Mouse (Mus musculus) cerebellum, postnatal 14 days (tissue): ENCODE measurements around the gene Ttll5.

ENCODE experiments used
- DNase-seq, 2 experiments: peaks; one replicate each; pipeline ENCODE4 v3.0.0; 2021; ENCODE audit warnings: mixed read lengths in 2 of 2

Ttll5 gene

DNA sequence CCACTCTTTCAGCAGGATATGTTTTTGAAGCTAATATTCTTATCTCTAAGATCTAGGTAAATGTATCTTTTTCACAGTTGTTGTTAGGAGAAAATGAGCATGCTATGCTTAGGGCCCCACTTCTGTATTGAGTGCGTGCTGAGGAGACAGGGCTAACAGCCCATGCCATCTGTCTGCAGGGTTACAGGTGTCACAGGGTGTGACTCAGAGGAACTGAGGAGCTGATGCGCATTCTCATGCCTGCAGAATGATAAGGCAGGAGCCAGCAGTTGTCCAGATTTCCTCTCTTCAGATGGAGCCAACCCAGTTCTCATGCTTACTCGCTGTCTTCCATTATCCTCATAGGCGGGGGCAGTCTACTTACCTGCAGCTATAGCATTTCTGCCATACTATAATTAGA, 147.2 kb downstream of the Ttll5 start:
- peak in 1 of 2 experiments; percentile 37 for DNase-seq

DNA sequence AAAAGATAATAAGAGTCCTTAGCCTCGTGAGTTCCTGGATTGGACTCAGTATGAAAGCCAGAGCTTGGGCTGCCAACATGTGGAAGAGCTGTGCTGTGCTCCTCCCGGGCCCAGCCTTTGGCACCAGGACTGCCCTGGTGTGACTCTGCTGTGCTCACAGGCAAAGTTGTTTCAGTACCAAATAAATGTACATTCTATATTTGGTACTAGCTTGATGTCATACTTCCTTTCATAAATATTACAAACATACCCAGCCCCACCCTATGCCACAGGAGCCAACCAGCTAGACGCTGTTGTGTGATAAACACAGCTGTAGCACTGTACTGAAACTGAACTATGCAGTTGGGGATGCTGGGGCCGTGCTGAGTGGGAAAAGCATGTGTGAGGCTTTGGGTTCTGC, 149.1 kb downstream of the Ttll5 start:
- DNase-seq, result no peak

DNA sequence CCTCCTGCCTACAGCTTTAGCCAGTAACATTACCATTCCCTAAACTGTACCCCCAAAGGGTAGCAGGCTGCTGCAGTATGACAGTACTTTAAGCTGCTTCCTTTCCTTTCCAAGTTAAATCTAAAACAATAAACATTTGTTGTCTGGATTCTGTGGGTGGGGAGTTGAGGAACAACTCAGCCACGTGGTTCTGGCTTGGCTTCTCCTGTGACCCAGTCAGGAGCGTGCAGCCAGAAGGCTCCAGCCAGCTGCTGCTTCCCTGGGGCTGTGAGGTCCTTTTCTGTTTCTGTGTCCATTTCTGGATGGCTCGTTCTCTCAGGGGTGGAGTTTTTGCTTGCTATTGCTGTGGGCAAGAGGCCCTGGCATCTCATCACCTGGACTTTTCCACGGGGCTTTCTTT, 149.6 kb downstream of the Ttll5 start:
- DNase-seq, result no peak

DNA sequence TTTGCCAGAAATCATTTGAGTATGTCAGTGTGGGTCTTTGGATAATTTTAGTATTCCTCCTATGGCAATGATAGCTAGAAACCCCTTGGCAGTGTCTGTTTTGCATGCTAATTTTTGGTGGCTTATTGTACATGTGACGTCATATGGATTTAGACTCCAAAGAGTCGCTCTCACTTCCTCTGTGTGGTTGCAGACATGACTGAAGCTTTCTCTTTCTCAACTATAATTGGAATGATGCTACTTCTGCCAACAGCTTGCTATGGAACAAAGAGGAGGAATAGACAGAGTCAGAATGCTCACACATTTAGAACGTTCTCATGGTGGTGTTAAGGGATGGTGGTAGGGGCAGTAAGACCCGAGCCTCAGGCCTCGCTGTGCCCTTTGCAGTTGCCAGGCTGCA, 155.5 kb downstream of the Ttll5 start:
- no peak for DNase-seq

DNA sequence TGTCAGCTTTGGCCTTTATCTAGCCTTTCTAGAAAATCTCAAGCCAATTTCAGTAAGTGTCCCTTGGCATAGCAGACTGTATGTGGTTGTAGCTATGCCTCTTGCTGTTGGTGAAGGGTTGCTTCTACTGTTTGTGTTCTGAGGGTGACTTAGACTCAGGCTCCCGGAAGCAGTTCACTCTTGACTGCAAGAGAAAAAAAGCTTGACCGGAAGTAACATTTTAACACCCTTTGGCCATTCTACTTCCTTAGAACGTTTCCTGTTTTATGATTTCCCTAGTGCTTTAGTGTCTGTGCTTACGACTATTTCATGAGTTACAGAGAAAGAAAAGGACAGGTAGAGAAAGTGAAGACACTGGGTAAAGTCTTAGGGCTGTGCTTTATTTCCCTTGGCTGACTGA, 161.1 kb downstream of the Ttll5 start:
- no peak for DNase-seq

DNA sequence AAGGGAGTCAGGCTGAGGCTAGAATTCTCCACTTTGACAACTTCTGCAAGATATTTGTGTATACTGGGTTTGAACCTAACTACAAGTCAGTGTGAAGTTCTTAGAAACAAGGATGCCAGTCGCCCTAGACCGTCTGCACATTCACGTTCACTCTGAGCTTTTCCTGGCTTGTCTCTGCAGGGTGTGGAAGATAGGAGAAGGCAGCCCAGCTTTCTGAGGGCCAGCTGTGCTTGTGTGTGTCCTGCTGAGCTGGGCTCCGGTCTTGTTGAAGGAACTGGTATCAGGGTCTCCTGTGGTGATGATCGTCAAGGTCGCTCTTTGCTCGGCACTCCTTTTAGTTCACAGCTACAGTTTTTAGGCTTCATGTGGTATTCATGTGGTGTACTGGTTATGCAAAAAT, 161.6 kb downstream of the Ttll5 start:
- no peak for DNase-seq

DNA sequence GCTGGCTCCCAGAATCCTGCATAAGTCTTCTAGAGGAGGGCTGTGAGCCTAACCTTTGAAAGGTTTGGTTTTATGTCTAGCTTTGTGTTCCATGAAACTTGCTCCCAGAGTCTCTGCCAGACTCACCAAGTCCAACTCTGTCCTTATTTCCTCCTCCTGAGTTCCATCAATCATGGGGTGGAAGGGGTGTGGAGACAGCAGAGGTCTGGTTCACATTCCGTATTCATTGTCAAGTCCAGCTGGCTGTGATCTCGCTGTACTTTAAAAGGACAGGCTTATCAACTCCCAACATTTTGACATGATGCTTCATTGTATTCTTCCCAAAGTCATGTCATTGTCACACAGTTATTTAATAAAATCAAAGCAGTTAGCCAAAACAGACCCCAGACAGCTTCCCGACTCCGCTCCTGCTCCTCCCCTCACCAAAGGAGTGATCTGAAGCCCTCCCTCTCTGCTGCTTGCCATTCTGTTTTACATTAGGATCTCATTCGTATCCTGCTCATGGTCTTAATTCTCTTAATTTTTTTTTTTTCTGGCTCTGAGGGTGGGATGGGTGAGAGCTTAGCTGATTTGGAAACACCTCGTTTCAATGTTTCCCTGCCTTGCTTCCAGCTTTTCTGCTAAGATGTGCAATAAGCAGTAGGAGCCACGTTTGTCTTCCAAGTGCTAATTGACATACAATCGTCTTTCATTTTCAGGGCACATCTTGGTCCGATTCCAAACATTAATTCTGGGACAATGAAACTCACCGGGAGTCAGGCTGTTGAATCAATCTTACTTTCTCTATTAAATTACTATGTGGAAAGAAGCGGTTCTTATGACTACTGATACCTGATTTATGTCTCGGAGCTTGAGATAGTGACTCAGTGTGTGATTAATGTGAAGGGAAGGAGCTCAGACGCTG, 162.3 kb downstream of the Ttll5 start:
- peak; percentile 40 to 46 for DNase-seq

DNA sequence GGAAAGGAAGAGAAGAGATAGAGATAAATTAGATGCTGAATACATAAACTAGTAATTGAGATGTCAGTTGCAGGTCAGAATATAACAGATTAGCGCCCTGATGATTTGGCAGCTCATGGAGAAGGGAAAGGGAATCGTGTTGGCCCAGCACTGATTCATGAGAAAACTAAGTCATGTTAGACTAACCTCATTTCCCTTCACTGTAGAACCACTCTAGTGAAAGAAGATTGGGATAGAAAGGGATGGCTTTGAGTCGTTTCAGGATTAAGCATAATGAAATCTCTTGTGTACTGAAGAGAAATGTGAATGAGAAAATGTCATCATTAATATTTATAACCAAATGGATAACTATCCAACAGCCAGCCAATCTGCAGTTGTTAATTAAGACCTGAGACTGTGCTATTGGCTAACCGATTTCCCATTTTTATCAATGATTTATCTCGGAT, 163.0 kb downstream of the Ttll5 start:
- DNase-seq, result no peak

DNA sequence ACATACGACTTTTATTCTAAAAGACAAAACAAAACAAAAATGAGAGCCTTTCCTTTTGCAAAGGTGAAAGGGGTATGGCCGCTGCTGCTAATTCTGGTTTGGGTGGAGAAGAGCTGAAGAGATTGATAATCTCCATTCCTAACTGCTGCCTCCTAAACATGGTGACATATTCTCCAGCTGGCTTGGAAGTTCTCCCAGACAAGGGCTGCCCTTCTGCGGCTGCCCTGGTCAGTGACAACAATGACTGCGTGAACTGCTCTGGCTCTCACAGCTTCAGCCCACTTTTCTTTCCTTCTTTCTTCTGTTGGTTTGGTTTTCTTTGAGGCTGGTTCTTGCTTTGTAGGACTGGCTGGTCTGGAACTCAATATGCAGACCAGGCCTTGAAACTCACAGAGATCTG, 163.7 kb downstream of the Ttll5 start:
- DNase-seq, result peak; percentile 29 to 41

DNA sequence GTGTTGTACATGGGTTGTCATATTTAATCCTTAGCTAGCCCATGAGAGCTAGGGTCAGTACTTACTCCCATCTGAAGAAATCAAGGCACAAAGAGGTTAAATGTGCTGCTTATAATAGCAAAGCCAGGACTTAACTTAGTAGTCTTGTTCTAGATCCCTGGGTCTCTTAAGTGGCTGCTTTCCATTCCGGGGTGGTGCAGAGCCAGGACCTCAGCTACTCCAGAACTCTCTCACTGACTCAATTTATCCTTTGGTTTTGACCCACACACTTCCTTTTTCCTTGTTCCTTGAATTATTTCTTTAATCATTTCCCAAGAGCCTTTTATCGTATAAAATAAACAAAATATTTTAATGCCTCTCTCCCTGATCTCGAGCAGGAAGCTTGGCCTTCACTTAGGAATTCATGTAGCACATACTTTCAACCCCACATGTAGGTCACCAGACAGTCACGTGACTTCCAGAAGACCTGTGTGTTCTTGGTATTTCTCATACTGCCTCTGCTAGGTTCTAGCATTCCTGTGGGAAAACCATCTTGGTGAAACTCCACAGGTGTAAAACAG, 164.4 kb downstream of the Ttll5 start:
- DNase-seq, result no peak

DNA sequence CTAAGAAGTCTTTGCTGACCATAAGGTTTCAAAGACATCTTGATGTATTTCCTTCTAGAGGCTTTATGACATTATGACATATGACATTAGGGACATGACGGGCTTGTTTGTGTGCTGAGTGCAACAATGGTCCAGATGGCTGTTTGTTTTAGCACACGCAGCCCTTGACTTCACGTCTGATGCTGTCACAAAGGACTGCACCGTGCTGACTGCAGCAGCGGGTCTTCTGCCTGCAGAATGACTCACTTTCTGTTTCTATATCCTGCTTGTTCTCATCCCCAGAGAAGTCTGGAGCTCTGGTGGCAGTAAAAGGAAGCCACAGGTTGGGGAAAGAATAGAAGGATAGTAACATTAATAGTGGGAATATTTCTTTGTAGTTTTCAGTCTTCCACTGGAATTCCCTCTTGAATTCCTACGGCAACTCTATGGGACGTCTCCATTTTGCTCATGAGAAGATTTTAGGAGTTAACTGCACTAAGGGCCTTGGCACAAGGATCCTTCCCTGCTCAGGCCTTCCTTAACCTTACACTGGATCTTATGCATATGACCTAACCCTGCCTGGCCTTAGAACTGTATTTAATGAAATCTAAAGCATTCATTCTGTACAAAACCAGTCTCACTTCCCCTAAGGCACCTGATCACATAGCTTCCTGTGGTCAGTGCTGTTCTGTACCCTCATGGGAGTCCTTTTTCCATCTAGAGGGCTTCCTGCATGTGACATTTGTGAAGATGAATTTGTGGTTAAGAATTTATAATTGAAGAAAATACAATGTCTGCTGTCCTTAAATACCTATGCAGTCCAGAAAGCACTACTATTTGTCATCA, 167.8 kb downstream of the Ttll5 start:
- DNase-seq, result no peak

DNA sequence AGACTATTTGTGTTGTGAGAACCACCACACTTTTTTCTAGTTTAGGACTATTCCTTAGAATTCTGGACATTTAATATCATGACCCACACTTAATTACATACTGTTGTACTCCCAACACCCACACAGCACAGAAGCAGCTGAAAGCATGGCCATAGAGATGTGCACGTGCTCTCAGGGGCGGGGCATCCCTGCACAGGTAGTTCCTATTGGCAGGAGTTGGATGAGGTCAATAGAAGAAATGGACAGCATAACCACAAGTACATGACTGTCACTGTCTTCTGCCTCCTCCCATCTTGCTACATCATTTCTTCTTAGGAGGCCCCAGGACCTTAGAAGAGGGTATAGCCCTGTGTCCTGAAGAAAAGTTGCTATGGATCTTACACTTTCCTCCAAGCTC, 168.4 kb downstream of the Ttll5 start:
- DNase-seq, result no peak

DNA sequence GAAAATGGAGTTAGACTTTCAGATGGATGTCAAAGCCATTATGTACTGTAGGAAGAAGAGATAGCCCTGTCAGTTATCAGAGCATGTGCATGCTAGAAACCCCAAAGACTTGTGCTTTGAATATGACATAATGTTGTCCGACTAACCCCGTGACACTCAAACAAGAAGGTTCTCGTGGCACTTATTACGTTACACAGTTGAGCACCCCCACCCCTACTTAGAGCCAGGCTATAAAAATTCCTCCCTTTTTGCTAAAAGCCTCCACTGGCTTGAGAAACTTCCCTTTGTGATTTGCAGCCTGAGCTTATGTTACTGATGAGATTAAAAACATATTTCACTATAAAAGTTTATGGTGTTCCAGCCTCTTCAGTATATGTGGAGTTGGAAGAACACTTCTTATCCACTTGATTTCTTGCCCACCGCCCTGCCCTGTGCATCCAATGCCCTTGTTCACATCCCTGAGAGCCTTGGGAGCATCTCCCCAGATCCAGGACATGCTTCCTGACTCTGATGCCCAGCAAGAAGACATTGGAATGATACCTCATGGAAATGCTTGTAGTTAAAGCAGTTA, 169.4 kb downstream of the Ttll5 start:
- no peak for DNase-seq

DNA sequence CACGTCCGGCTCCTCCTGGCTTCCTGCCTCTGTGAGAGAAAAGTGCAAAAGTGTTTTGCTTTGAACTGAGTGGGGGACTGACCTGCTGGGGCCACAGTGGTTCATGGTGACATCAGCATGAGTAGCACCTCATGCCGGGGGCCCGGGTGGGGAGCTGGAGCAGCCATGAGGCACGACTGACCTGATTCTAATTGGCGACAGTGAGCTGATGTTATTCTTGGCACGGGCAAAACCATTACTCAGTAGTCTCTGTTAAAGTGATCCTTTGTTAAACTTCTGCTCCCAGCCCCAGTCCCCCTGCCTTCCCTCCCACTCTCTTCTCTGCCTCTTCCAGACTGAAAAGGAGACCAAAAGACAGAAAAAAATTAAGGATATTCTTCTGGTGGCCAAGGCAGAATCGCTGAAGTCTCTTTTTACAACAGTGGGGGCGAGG, 176.2 kb downstream of the Ttll5 start:
- DNase-seq, result no peak

DNA sequence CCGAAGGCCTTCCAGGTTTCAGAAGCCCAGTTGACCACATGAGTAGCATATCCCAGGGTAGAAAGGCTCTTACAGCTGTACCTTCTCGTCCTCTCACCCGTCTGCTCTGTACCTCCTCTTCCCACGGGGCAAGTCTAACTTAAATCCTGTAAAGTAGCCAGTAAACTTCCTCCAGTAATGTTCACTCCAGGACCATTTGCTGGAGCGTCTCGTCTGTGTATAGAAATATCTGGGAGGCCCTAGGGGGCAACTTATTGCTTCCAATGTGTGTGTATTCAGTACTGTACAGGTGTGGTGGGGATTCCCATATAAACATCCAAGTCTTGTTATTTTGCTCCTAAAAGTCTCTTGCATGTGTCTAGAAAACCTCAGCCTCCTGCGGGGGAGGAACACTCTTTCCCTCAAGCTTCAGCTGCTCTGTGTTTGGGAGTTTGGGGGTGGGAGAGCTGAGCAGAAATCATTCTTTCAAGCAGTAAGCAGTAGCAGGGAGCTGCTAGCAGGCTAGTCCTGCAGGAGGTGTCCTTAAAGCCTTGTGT, 176.7 kb downstream of the Ttll5 start:
- DNase-seq, result no peak

DNA sequence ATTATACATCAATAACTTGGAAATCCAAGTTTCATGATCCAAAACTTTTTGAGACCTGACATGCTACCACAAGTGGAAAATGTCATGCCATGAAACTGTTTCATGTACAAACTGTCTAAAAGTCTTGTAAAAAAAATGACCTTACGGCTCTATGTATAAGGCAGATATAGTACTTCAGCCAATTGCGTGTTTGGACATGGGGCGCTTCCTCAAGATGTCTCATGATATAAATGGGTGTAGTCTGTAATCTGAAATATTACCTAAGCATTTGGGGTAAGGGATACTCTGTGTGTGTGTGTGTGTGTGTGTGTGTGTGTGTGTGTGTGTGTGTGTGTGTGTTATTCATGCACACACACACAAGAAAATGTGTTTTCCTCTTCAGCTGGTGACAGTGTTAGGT, 180.2 kb downstream of the Ttll5 start:
- no peak for DNase-seq

DNA sequence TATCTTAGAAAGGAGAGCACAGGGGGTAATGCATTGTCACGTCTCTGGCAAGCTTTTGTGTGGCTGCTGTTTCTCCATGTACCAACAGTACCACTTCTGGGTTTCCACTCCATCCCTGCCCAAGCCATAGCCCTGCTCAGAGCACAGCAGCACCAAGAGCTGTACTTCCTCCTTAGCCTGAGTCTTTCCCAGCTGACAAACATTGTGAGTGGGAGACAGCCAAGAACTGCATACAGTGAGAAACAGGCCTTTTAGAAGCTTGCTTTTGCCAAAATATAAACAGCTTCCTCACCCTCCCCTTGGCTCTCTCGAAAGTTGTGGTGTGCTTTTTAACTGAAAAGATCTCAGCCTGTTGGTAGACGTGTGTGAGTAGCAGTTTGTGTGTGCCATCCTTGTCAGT, 182.9 kb downstream of the Ttll5 start:
- no peak for DNase-seq

DNA sequence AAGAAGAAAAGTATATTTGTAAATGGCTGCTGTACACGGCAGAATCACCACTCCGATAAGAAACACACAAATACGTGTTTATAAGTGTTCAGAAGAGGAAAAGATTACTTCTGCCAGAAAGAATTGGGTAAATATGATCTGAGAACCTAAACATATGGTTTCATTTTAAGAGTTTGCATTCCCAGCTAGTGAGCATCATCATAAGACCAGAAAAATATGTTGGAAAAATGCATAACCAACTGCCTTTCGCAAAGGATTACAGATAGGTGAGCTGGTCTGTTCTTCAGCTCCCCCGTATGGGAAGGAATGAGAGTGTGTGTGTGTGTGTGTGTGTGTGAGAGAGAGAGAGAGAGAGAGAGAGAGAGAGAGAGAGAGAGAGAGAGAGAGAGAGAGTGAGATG, 186.2 kb downstream of the Ttll5 start:
- no peak for DNase-seq

DNA sequence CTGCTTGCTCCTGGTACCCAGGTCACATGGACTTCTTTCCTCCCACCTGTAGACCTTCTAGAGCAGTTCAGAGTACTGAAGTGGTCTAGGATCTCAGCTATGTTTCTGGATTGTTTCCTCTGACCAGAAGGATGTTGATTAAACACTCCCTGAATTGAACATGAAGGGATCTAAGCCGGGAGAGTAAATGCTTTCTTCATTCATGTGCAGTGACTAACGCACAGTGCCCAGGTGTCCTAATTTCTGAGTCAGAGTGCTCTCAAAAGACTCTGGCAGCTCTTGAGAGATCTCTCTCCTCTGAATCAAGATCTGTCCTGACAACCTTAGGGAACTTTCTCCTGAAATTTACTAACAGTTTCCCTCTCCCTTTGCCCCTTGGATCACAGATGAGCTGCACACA, 187.7 kb downstream of the Ttll5 start:
- DNase-seq, result no peak

DNA sequence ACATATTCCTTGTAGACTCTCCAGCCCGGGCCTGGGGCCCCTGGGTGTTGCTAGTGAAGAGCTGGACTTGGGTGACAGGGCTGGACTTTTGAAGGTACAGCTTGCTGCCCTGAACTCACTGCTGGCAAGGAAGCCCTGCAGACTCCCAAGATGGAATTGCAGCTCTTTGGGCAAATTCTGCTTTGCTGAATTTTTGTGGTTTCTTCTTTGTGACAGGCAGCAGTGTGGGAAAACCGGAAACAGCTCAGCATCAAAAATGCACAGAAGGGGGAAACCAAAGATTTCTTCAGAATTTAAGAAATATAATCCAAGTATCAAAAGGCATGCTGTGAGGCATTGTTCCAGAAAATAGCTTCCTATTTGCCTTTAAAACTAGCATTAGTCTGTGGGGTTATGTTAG, 189.7 kb downstream of the Ttll5 start:
- no peak for DNase-seq

DNA sequence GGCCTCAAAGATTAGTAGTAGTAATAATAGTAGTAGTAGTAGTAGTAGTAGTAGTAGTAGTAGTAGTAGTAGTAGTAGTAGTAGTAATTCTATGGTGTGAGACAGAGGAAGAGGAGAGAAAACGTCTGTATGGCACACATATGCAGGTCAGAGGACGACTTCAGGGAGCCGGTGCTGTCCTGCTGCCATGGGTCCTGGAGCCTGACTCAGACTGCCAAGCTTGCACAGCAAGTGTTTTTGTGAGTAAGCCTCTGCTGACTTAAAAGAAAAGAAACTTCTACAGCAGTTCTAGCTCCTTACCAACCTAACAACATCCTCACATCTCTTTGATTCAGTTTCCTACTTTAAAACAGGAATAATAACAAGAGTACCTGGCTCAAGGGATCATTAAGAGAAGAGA, 190.2 kb downstream of the Ttll5 start:
- DNase-seq, result no peak

DNA sequence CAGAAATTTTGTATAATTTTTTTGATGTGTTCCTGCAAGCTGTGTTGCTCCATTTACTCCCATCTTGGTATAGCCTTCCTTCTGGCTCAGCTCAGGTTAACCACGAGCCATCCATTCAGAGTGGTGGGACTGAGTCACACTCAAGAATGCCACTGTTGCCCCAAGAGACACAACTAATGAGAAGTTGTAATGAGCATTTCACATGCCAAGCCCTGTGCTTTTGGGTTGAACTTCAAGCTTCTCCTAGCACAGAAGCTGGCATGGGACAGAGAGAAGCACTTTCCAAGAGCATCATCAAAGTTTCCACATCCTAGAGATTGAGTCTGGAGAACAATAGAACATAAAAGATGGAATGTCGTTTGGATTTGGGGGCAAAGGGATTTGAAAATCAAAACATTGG, 190.7 kb downstream of the Ttll5 start:
- no peak for DNase-seq

DNA sequence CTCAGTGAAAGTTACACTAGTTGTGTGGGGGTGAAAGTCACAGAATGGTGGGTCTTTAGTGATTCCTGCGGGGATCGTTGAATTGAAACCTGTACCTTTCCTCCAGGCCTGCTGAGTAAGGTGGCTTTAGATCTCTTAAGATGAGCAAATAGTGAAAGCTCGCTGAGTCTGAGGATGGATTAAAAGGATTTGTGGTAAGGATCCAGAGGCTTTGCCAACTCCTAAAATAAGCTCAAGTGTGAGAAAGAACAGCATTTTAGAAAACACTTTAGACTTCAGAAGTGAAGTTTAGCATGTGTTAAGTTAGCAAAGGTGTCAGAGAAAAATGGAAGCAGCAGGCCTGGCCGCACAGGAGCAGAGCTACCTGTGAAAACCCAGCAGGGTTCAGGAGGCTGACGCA, 192.9 kb downstream of the Ttll5 start:
- DNase-seq, result no peak
